Mouse (Mus musculus) erythroblast, embryonic 14.5 days (primary cell): ENCODE measurements around the gene Dhcr24.

Experiments
- GATA1 ChIP-seq: IDR thresholded peaks from 2 replicates; pipeline ENCODE4 v1.6.1; 2012; ENCODE audit warnings: low read length, inconsistent platforms, mixed read lengths
- TAL1 ChIP-seq: IDR thresholded peaks from 3 replicates; pipeline ENCODE4 v1.6.1; 2012; ENCODE audit warnings: low read length, inconsistent platforms, mixed read lengths

DNA sequence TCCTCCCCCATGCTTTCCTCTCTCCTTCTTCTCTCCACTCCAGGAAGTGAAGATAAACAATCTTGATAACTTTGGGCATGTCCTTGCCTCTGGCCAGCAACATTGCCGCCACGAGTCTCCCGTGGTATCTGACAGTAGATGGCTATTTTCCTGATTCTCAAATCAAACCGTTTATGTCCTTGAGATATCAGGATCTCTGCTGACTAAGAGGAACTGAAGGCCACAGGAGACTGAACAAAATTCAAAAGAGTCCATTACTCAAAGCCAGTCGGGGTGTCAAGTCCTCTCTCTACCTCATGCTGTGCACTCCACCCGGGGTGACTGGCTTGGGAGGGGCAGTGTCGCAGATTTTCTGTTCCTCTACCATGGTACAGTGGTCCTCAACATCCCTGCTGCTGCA lies 26.6 kb upstream of the Dhcr24 start:
- TF ChIP-seq GATA1 (no peak), TAL1 (no peak)
